Mouse (Mus musculus) heart, postnatal 4 days (tissue): Measurements from ENCODE around the gene Ldhal6b. TPM values are rescaled to one million over a fixed set of nuclear protein-coding genes. Genes with fewer than 3 reads are reported as not detected.
"Not testable (repeated sequence)": the region's sequence is repeated elsewhere in the genome, so short reads cannot be mapped to it uniquely, and the experiment has no call there.

ENCODE experiments used
- DNase-seq: peaks from one replicate; pipeline ENCODE4 v3.0.0; 2021
- total RNA-seq, 2 experiments: library from RNA; stranded (reverse); gene quantifications; 2 replicates each; pipeline ENCODE4 v1.2.3; 2021

Ldhal6b gene
- 1 to 10 TPM; 1.0 to 1.3 TPM for total RNA-seq

DNA sequence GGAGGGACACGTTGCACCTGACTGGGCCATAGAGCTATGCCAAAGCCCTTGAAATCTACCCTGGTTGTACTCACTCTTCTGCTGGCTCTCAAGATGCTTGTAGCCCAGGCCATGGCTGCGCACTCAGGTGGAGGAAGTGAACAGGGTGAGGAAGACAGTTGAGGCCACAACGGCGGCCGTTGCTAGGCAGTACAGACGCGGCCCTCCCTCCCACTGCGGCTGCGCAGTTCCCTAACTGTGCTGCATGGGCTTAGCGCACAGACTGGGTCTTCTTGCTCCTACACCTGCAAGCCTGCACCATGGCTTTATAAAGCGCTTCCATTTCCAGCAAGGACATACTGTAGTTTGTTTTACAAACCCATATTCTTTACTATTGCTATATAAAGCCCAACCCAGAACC lies at the start of gene Ldhal6b:
Gene Ldhal6b (minus strand): TSS at position 223 of the 400 bp plus-strand sequence.
- DNase-seq = no peak

DNA sequence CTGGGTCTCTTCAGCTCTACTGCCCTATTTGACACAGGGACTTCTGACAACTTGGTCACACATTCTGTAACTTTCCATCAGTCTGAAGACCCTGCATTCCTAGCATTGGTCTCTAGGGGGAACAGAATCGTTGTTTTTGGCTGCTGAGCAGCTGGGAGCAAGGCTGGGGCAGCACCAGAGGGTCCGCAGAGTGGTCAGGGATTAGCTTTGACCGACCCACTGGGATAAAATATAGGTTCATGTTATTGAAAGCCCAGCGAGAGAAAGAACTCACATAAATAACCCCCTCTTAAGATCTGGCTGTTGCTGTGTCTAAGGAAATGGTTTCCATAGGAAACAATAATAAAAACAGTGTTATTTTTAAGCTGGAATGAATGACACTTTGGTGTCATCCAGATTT lies 48.6 kb upstream of the Ldhal6b start:
- no peak for DNase-seq

DNA sequence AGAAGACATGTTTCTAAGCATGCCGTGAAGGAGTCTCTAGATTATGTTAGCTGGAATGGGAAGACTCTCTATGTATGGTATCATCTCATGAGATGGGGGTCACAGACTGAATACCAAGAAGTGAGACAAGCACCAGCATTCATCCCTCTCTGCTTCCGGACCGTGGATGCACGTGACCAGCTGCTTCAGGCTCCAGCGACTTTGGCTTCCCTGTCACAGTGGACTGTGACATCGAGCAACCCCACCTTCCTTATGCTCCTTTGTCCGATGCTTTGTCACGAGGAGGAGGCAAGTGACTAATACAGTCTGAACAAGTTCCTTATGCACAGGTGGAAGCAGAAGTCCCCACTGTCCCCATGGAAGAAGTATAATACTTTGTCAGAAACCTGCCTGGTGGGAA lies 48.2 kb upstream of the Ldhal6b start:
- DNase-seq = no peak

DNA sequence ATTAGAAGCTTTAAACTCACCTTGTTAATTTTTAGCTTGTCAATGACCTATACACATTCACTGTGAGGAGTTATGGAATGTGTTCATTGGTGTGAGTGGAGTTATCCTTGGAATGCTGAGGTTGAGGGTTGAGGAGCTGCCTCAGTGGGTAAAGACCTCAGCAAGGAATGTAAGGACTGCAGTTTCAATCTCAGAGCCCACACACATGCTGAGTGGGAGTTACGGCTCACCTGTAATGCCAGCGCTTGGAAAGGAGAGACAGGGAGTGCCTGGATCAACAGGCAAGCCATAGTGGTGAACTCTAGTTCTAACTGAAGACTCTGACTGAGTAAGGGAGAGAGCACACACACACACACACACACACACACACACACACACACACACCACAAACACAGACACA lies 45.3 kb upstream of the Ldhal6b start:
- no peak for DNase-seq

DNA sequence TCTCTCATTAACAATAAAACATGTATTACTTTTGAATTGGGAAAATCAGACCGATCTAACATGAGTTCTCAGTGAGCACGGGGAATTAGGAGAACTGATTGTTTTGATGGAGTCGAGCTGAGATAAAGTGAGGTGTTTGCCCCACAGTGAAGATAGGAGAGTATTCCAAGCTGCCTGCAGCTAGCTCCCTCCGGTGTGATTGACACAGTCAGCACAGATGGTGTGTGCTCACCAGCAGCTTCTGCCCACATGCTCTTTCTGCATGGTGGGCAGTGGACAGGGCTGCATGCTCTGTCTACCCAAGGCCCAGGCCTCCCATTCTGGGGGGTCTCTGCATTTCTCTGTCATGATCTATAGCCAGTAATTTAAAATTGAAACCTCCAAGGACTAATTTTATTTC lies 35.1 kb upstream of the Ldhal6b start:
- DNase-seq = no peak

DNA sequence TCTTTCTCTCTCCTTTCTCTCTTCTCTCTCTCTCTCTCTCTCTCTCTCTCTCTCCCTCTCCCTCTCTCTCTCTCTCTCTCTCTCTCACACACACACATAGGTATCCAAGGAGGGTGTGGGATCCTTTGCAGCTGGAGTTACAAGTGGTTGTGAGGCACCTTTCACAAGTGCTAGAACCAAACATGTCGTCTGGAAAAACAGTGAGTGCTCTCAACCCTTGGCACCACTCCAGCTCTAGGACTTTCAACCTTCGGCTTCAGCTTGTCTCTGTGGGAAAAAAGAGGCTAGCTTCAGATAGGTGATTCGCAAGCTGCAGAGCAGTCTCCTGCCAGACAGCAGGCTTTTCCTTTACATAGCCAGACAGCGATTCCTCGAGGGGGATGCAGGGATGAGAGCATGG lies 25.2 kb upstream of the Ldhal6b start:
- DNase-seq = peak; percentile 43

DNA sequence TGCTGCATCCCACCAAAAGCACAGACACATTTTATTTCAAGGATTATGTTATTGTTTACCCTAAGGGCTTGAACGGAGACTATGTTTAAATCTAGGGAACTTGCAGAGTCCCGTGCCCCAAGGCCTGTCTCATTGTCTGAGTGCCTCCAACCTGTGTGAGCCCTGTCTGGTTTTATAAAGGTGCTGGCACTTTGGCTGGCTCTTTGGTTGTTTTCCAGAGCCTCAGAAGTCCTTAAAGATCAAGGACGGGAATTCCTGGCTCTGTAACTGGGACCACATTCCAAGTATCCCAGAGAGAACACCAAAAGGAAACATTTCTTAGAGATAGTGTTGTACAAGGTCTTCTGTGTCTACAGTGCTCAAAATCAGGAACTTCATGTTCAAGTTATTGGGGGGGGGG lies 24.7 kb upstream of the Ldhal6b start:
- no peak for DNase-seq

DNA sequence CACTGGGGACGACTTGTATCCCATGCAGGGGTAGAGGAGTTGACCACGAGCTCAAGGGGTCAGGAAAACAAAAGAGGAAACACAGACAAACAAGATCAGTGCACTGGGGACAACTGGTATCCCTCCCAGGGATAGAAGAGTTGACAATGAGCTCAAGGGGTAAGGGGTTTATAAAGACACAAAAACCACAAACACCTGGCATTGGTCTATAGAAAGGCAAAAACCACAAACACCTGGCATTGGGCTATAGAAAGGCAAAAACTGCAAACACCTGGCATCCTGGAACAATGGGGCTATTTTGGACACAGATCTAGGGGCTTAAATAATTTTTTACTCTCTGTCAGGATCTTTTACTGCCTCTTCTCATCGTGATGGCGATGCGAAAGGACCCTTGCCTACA lies 23.8 kb upstream of the Ldhal6b start:
- not testable (repeated sequence) for DNase-seq

DNA sequence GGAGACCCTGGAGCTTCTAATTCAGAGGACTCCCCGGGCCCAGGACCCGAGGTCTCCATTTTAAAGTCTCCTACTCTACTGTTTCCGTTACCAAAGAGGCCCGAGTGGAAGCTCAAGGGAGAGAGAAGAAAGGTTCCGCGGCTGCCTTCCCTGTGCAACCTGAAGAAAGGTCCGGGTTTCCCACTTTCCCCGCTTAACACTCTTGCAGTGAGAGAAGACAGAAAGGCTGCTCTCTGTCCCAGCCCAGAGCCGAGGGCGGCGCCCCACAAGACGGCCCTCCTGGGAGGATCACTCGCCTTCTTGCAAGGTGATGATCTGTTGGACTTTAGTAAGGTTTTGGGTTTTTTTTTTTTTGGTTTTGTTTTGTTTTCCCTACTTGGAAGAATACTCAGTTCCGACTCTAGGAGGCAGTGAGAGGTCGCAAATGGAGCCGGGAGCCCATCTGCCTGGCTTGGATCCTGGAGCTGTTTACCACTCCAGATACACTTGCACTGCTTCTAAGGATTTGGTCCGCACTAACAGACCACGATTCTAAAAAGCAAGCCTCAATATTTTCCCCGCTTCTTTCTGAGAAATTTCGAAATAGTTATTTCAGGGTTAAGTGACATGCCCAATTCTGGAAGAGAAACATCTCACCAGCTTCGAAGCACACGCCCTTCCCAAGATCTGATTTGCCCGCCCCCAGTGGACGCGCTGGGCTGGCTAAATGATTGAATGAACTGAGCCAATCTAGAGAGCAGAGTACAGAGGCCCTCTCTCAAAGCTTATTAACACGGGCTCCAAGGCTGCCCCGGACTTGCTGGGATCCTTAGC lies 21.8 kb upstream of the Ldhal6b start, which contains the start of gene Tmem242:
Gene Tmem242 (minus strand): TSS at position 101 of the 813 bp plus-strand sequence.
- peak; percentile 97 for DNase-seq

DNA sequence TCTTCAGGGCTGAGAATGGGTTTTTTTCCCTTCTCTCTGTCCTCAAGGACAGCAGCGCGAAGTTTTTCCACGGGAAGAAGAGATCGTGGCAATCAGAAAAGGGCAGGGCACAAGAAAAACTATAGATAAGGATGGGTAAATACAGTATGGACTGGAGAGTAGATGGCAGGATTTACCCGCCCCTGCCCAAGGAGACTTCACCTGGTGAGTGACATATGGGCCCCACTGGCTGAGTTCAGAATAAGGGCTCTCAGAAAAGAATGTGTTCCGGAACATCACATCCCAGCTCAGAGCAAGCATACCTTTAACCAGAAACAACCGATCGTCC lies 21.2 kb upstream of the Ldhal6b start:
- DNase-seq = no peak

DNA sequence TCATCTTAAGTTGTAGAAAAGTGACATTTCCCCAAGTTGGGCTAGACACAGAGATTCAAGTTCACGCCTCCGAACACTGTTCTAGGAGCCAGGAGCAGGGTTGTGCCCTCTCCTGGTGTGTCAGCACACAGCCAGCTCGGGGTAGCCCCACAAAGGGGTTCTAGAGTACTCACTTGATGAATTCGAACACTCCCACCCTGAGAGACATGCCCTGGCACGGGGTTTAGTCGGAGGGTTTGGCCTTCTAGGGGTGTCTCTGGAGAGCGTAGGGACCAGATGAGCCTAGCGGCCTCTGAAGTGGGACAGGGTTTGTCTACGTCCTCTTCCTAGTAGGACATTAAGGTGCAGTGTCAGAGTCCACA lies 11.2 kb upstream of the Ldhal6b start:
- no peak for DNase-seq

- DNase-seq = peak; percentile 95
Observed at GRCm38 (mm10) chr17:5429090-5429771, 10.7 kb upstream of the Ldhal6b start.

GRCm38 (mm10) chr17:5425204-5425603 lies 6.6 kb upstream of the Ldhal6b start:
- DNase-seq = peak; percentile 49

GRCm38 (mm10) chr17:5424156-5424555 lies 5.6 kb upstream of the Ldhal6b start:
- DNase-seq = no peak

DNA sequence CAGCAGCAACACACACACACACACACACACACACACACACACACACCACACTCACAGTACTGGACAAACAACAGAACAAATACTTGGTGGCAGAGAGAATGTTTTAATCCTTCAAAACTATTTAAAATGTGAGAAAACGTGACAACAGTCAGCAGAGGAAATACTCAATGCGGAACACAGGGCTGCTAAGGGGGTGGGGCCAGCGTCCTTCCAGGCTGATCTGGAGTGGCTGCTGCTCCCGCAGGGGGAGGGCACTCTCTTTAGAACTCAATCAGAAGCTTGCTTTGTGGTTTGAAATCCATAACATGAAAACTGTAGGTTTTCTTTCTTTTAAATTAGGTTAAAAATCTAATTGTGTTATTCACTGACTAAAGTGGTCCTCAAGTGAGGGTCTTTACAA lies 3.3 kb upstream of the Ldhal6b start:
- DNase-seq = no peak

- no peak for DNase-seq
Observed at GRCm38 (mm10) chr17:5419771-5420518, 1.4 kb upstream of the Ldhal6b start.

GRCm38 (mm10) chr17:5419056-5419455 lies 489 bp upstream of the Ldhal6b start:
- no peak for DNase-seq

GRCm38 (mm10) chr17:5416518-5416917 lies 2.0 kb downstream of the Ldhal6b start:
- DNase-seq = no peak

DNA sequence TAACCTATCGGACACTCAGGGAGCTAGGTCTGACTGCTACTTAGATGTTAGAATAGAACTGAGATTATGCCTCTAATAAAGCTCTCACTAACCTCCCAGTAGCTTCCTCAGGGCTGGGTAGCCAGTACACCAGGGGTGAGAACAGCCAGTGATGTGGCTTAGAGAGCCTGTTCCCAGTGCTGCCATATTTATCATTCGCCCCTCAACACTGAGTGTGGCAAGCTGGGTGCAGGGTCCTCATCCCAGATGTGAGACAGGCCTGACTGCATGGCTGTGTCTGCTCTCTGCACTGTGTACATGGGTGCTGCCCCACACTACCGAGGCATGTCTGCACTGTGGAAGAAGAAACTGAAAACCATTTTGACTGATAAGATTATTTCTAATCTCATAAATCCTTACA lies 4.5 kb downstream of the Ldhal6b start:
- DNase-seq = no peak

GRCm38 (mm10) chr17:5413350-5413749 lies 5.2 kb downstream of the Ldhal6b start:
- no peak for DNase-seq

DNA sequence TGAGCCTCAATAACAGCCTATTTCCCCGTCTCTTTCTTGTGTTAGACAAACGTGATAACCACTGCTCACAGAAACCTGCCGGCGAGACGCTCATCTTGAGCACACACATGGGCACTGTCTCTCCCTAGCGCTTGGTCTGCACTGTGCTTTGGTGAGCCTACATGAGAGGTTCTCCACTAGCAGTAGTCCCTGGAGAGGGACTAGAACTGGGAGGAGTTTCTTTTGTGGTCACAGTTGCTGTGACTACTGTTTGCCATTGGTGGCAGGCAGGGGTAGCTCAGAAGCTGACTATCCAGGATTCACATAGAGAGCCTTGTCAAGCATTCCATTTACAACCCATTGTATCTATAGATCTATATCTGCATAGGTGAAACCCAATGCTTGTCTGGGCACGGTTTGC lies 5.8 kb downstream of the Ldhal6b start:
- DNase-seq = no peak

- no peak for DNase-seq
Observed at GRCm38 (mm10) chr17:5412301-5412700, 6.3 kb downstream of the Ldhal6b start.

GRCm38 (mm10) chr17:5411205-5411604 lies 7.4 kb downstream of the Ldhal6b start:
- DNase-seq = no peak

- DNase-seq = no peak
Observed at GRCm38 (mm10) chr17:5410336-5410735, 8.2 kb downstream of the Ldhal6b start.
